Mouse (Mus musculus) intestine, embryonic 16.5 days (tissue): ENCODE measurements around the gene Abcc2. TPM values are rescaled to one million over a fixed set of nuclear protein-coding genes. Genes with fewer than 3 reads are reported as not detected.

Experiments used
- ATAC-seq: fragments of 200-750 bp; cut with Nextera tagmentation; 2 replicates; pipeline ENCODE4 v1.8.0; 2017; ENCODE audit warnings: moderate TSS enrichment, moderate library complexity
- H3K27ac ChIP-seq: fragments of 300-500 bp; sonication (generic); 2 replicates; pipeline ENCODE4 v1.5.1; 2014; ENCODE audit warnings: mild to moderate bottlenecking, low read length
- H3K27me3 ChIP-seq: fragments of 300-500 bp; sonication (generic); replicated peaks from 2 replicates; pipeline ENCODE4 v1.6.1; 2014; ENCODE audit warnings: low read length, control low read depth, mixed read lengths; ENCODE audit not compliant: control insufficient read depth, insufficient read depth
- H3K36me3 ChIP-seq: fragments of 300-500 bp; sonication (generic); 2 replicates; pipeline ENCODE4 v1.6.1; 2014; ENCODE audit warnings: low read length, control low read depth; ENCODE audit not compliant: control insufficient read depth, insufficient read depth
- H3K4me1 ChIP-seq: fragments of 300-500 bp; sonication (generic); 2 replicates; pipeline ENCODE4 v1.6.1; 2014; ENCODE audit warnings: low read length, control low read depth, mixed read lengths; ENCODE audit not compliant: control insufficient read depth, insufficient read depth
- H3K4me2 ChIP-seq: fragments of 300-500 bp; sonication (generic); 2 replicates; pipeline ENCODE4 v1.6.1; 2014; ENCODE audit warnings: low read depth, low read length, control low read depth
- H3K4me3 ChIP-seq: fragments of 300-500 bp; sonication (generic); 2 replicates; pipeline ENCODE4 v1.5.1; 2014; ENCODE audit warnings: mild to moderate bottlenecking, low read length
- H3K9ac ChIP-seq: fragments of 300-500 bp; sonication (generic); 2 replicates; pipeline ENCODE4 v1.6.1; 2014; ENCODE audit warnings: low read depth, low read length
- H3K9me3 ChIP-seq: fragments of 300-500 bp; sonication (generic); 2 replicates; pipeline ENCODE4 v1.6.1; 2016; ENCODE audit warnings: low read length, control low read depth; ENCODE audit not compliant: control insufficient read depth
- WGBS: fragments of 180-500 bp; shearing (Covaris S2); extraction: QIAGEN DNeasy Blood & Tissue Kit; methylation state at CpG from one replicate; pipeline ENCODE4 v1.1.7; 2014; 5-methylcytosine and 5-hydroxymethylcytosine counted together
- polyA plus RNA-seq: library from polyadenylated mRNA; unstranded; fragments of >200 nt; fragmentation: Nextera tagmentation; extraction: Ambion mirVana; gene quantifications from 2 replicates; pipeline ENCODE4 v1.2.1, GENCODE M21; 2015

Gene Abcc2
- polyA plus RNA-seq, 1 experiment from 2014 or later = 24.1 TPM

DNA sequence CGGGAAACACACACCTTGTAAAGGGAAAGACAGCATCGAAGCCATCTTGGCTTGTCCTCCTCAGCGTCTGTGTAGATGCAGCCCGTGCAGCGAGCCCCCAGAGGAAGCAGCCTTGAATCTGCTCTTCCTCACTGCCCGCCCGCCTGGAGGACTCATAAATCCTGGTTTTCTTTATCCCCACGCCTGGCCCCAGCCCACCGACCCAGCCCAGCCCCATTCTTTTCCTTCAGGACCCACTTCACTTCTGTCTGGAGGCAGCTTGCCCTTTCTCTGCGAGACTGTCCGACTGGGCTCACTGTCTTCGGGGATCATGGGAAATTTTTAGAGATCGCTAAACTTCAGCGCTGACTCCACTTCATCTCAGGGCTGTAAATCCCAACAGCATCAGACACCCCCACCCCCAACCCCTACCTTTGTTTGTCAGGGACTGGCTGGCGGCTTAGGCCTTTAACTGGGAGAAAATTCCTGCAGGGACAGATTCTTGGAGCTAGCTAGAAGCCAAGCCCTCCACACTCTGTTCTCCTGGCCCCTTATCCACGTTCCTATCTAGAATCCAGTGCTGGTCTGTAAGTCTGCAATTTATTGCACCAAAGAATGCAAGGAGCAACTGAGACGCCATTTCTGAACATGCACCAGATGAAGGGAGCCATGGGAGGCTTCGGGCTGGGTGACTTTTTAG, 101.0 kb downstream of the Abcc2 start:
- no peaks in the 10 kb centered on the region for H3K27me3 ChIP-seq
- H3K9me3 ChIP-seq = no peaks in the 10 kb centered on the region
- peaks cover 53% of the 10 kb centered on the region for H3K4me1 ChIP-seq
- 0 out of 2 replicates have a peak, but pooled peaks have one; percentile 5 for ATAC-seq
- H3K27ac ChIP-seq = peak overlapping the region; percentile 68
- no peak overlapping the region for H3K4me3 ChIP-seq
- H3K4me2 ChIP-seq = peak overlapping the region; percentile 37
- 15% methylated on average over 18 of the region's 18 CpGs for WGBS
- H3K36me3 ChIP-seq = no peaks in the 10 kb centered on the region
- H3K9ac ChIP-seq = peak overlapping the region; percentile 34; the same call in 1 of the 2 replicates

DNA sequence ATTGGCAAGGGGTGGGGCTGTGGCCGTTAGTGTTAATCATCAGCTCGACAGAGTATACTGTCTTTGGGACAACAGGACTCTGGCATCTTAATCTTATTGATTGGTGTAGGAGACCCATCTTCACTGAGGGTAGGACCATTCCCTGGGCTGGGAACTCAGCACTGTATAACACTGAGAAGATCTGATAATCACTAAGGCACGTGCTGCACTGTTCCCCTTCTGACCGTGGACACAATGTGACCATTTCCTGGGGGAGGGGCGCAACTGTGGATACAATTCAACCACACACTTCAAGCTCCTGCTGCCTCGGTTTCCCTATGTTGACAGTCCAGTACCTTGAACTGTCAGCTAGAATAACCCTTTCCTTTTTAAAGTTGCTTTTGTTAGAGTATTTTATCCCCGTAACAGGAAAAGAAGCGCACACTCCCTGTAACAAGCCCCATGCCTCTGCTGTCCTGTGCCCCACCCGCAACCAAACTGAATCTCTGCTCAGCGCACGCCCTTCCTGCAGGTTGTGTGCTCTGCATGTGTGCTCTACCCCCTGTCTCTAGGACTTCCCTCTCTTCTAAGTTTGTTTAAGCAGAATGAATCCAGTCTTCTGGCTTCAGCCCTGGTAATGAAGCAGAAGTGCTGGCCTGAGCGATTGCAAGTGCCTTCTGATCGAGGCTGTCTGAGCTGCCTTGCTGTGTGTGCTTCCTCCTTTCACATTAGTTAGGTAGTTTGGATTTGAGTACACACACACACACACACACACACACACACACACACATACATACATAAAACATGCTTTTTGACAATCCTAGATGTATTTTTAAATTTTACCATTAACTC, 102.9 kb downstream of the Abcc2 start:
- Histone ChIP-seq H3K36me3 (no peaks in the 10 kb centered on the region), H3K27me3 (no peaks in the 10 kb centered on the region), H3K27ac (peak overlapping the region; percentile 76), H3K9me3 (no peaks in the 10 kb centered on the region), H3K9ac (0 out of 2 replicates have a peak overlapping the region, but pooled peaks have one; percentile 46), H3K4me1 (peaks cover 46% of the 10 kb centered on the region), H3K4me2 (peak overlapping the region; percentile 44), H3K4me3 (peak overlapping the region; percentile 18)
- ATAC-seq = peak; percentile 40
- 44% methylated on average over 13 of the region's 13 CpGs for WGBS

DNA sequence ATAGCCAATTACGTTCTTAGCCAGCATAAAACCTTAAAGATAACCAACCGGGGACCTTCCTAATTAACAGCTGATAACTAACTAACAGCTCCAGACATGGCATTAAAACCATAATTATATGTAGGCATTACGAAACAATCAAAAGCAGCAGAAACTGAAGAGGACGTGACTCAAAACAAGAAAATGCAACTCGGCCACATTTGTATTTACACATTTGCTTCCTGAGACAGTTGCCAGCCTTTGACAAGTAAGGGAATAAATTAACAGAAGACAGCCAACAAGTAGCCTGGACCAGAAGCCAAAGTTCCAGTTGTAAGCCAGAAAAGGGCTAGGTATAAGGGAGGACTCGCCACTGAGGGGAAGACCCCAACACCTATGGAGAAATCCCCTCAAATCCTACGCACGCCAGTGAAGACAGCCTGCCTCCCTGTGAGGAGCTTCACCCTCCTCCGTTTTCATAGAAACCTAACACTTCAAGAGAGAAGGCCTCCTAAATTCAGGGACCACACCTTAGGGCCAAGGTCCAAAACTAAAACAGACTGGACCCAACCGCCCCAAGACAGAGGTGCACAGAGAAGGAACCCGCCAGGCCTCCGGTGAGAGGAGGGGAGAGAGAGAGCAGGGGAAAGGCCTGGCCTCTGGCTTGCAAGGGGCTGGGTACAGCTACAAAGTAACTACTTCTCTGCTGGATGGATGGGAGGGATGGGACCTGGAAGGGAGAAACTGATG, 104.5 kb downstream of the Abcc2 start:
- Histone ChIP-seq H3K4me1 (peaks cover 35% of the 10 kb centered on the region), H3K36me3 (no peaks in the 10 kb centered on the region), H3K9me3 (no peaks in the 10 kb centered on the region), H3K27ac (peak overlapping the region; percentile 75), H3K4me2 (peak overlapping the region; percentile 44), H3K27me3 (no peaks in the 10 kb centered on the region), H3K9ac (peak overlapping the region; percentile 60), H3K4me3 (peak overlapping the region; percentile 57)
- 39% methylated on average over 12 of the region's 12 CpGs for WGBS
- ATAC-seq = no peak

DNA sequence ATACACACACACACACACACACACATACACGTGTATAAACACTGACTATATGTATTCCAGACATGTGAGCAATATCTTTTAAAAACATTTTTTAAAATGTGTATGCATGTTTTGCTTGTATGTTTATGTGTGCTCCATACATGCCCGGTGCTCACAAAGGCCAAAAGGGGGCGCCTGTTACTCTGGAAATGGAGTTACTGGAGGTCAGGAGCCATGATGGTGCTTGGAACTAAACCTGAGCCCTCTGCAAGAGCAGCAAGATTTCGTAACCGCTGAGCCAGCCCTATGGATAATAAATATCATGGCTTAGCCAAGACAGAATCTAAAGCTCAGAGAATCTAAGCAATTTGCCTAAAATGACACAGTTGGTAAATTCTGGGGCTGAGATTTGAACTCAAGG, 105.2 kb downstream of the Abcc2 start:
- peak overlapping the region; percentile 75 for H3K27ac ChIP-seq
- H3K4me1 ChIP-seq = peaks cover 35% of the 10 kb centered on the region
- no peaks in the 10 kb centered on the region for H3K36me3 ChIP-seq
- H3K27me3 ChIP-seq = no peaks in the 10 kb centered on the region
- H3K9ac ChIP-seq = peak overlapping the region; percentile 67; the same call in 1 of the 2 replicates
- WGBS = 71% methylated on average over 5 of the region's 5 CpGs
- peak overlapping the region; percentile 44 for H3K4me2 ChIP-seq
- no peak for ATAC-seq
- peak overlapping the region; percentile 57 for H3K4me3 ChIP-seq
- H3K9me3 ChIP-seq = no peaks in the 10 kb centered on the region

DNA sequence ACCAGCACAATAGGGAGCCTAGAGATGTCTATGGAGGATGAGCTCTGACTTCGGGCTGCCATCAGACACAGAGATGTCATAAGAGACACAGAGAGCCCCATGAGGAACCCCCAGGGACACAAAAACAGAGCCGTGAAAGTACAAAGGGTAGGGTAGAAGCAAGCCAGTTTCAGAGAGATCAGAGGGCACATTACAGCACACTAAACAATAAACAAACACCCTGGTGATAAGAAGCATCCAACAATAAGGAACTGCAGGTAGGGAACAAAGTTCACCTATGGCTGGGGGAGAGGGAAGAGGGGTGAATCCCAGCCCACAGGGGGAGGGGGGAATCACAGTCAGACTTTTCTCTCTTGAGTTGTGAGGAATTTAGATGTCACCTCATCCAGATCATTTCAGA, 105.7 kb downstream of the Abcc2 start:
- peak; percentile 36 for ATAC-seq
- Histone ChIP-seq H3K4me3 (peak overlapping the region; percentile 57), H3K9ac (peak overlapping the region; percentile 67; the same call in 1 of the 2 replicates), H3K36me3 (no peaks in the 10 kb centered on the region), H3K27ac (peak overlapping the region; percentile 75), H3K27me3 (no peaks in the 10 kb centered on the region), H3K4me1 (peaks cover 34% of the 10 kb centered on the region), H3K4me2 (peak overlapping the region; percentile 44), H3K9me3 (no peaks in the 10 kb centered on the region)
- WGBS = 42% methylated on average over 2 of the region's 2 CpGs

Other genes with a start within 250 kb of the Abcc2 start
- 61.3 and 64.6 TPM in 2 replicates for gene Nkx2-3, start 169.9 kb upstream of the Abcc2 start, polyA plus RNA-seq
- 19.5 and 20.0 TPM in 2 replicates for gene Slc25a28, start 107.3 kb upstream of the Abcc2 start, polyA plus RNA-seq
- gene Entpd7, start 92.5 kb upstream of the Abcc2 start, polyA plus RNA-seq = 27.6 and 36.9 TPM in 2 replicates
- 23.5 and 25.6 TPM in 2 replicates for gene Cutc, start 29.2 kb upstream of the Abcc2 start, polyA plus RNA-seq
- gene Cox15, start 29.2 kb upstream of the Abcc2 start, polyA plus RNA-seq = 18.6 and 21.7 TPM in 2 replicates
- 34.2 and 34.3 TPM in 2 replicates for gene Dnmbp, start 158.0 kb downstream of the Abcc2 start, polyA plus RNA-seq
- 27.7 and 32.4 TPM in 2 replicates for gene Cpn1, start 204.4 kb downstream of the Abcc2 start, polyA plus RNA-seq
- 5.9 and 9.0 TPM in 2 replicates for gene Cyp2c23, start 247.0 kb downstream of the Abcc2 start, polyA plus RNA-seq